Mouse (Mus musculus) kidney, postnatal 14 days (tissue): ENCODE results near the gene Stub1.

Experiments
- DNase-seq: peaks from one replicate; pipeline ENCODE4 v3.0.0; 2022; ENCODE audit warnings: mixed read lengths

The Stub1 gene

GRCm38 (mm10) chr17:25836397-25837075 lies 3.3 kb upstream of the Stub1 start:
- DNase-seq: peak; percentile 64

- no peak for DNase-seq
Observed at GRCm38 (mm10) chr17:25835816-25836215, 2.6 kb upstream of the Stub1 start.

- no peak for DNase-seq
Observed at GRCm38 (mm10) chr17:25835301-25835700, 2.1 kb upstream of the Stub1 start.

- no peak for DNase-seq
Observed at GRCm38 (mm10) chr17:25834595-25835222, 1.5 kb upstream of the Stub1 start.

- peak; percentile 73 for DNase-seq
Observed at GRCm38 (mm10) chr17:25833961-25834594, 874 bp upstream of the Stub1 start.

GRCm38 (mm10) chr17:25832436-25833290 lies 541 bp downstream of the Stub1 start:
- DNase-seq: peak; percentile 100

- DNase-seq: no peak
Observed at GRCm38 (mm10) chr17:25831451-25832281, 1.5 kb downstream of the Stub1 start.

DNA sequence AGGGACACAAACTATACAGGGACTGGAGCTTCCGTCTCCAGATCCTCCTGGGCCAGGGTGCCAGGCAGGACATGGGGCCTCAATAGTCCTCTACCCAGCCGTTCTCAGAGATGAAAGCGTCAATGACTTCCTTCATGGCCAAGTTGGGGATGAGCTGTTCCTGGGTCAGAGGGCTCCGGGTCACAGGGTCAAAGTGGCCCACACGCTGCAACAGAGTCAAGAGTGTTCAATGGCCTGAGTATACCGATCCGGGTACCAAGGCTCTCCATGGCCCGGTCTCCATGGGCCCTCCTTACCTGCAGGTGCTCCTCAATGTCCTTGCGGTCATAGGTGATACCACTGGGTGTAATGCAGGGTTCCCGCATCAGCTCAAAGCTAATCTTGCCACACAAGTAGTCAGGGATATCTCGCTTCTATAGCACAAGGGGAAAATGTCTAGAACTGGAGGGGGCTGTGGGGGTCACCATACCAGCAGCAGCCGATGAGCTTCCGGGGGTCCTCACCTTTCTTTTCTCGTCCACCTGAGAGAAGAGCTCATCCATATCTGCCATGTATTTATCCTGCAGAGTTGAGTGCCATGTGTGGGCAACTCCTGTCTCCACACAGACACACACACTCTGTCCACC lies 2.3 kb downstream of the Stub1 start:
- DNase-seq: no peak

DNA sequence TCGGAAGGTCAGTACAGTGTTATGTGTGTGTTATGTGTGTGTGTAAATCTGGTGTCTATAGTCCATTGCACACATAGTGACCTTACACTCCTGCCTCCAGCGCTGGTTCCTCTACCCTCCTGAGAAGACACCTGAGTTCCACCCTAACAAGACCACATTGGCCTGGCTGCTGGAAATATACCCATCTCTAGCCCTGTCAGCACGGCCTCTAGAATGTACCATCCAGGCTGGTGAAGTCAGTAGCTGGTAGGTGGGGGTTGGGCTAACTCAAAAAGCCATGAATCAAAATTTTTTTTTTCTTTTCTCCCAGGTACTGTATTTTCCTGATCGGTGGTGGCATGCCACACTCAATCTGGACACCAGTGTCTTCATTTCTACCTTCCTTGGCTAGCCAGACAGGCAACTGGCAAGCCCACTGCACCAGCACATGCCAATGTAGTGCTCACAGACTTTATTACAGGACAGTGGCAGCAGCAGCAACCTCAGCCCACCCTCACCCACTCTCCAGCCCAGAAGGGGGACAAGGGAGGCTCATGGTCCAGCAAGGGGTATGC lies 2.9 kb downstream of the Stub1 start:
- no peak for DNase-seq

GRCm38 (mm10) chr17:25829558-25830017 lies 3.6 kb downstream of the Stub1 start:
- DNase-seq: no peak

- DNase-seq: peak; percentile 88
Observed at GRCm38 (mm10) chr17:25828712-25829557, 4.3 kb downstream of the Stub1 start, which contains the start of gene Jmjd8. Jmjd8 (plus strand) TSS chr17:25828867.

DNA sequence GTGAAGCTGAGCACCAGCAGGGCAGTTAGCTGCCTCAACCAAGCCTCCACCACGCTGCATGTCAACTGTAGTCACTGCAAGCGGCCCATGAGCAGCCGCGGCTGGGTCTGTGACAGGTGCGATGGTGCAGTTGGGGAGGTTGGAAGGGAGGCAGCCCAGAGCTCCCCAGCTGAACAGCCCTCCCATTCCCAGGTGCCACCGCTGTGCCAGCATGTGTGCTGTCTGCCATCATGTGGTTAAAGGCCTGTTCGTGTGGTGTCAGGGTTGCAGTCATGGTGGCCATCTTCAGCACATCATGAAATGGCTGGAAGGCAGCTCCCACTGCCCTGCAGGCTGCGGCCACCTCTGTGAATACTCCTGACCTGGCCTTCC lies 5.0 kb downstream of the Stub1 start:
- DNase-seq: no peak

DNA sequence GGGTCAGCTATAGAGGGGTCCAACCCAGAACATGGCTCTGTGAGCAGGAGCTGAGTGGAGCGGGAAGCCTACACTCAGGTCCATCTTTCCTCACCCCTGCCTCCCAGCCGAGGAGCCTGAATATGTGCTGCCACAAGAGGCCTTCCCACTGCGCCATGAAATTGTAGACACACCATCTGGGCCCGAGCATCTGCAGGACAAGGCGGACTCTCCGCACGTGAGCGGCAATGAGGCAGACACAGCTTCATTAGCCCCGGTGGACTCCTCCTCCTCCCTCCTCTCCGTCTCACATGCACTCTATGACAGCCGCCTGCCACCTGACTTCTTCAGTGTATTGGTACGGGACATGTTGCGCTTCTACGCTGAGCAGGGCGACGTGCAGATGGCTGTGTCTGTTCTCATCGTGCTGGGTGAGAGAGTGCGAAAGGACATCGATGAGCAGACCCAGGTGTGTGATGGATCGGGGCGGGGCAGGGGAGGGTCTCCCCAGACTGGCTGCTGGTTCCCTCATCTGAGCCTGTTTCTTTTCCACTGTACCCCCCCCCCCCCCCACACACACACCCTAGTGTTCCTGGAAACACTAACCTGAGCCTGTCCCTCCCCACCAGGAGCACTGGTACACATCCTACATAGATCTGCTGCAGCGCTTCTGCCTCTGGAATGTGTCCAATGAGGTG lies 5.5 kb downstream of the Stub1 start:
- no peak for DNase-seq

DNA sequence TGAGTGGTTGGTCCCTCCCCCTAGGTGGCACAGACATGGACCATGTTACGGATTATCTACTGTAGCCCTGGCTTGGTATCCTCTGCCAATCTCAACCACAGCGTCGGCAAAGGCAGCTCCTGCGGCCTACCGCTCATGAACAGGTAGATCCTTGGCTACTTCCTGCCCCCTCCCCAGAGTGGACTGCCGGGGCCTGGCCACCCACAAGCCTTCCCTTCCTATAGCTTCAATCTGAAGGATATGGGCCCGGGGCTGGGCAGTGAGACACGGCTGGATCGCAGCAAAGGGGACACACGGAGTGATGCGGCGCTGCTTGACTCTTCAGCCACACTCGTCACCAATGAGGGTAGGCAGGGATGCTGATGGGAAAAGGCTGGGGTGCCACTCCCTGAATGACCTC lies 6.2 kb downstream of the Stub1 start:
- no peak for DNase-seq

GRCm38 (mm10) chr17:25825984-25826570 lies 7.1 kb downstream of the Stub1 start:
- DNase-seq: no peak

GRCm38 (mm10) chr17:25825311-25825710 lies 7.9 kb downstream of the Stub1 start:
- no peak for DNase-seq

DNA sequence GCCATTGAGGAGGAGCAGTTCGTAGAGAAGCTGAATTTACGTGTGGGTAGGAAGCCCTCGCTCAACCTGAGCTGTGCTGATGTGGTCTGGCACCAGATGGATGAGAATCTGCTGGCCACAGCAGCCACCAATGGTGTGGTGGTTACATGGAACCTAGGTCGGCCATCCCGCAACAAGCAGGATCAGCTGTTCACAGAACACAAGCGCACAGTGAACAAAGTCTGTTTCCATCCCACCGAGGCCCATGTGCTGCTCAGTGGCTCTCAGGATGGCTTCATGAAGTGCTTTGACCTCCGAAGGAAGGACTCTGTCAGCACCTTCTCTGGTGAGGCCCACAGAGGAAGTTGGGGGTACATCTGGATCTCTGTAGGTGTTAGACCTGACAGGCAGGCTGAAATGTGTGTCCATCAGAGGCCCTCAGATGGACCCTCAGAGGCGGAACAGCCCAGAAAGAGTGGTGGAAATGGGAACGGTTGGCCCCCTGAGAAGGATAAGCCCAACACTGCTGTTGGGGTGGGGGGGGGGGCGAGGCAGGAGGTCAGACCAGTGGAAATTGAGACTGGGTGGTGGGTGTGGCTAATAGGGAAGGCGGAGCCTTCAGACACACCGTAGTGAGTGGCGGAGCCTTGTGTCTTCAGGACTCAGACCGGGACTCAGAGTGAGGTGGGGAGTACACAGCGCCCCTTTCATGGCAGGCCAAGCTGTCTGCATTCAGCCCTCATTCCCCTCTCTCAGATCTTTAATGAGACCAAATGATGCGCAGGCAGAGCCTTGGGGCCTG lies 8.7 kb downstream of the Stub1 start:
- no peak for DNase-seq

DNA sequence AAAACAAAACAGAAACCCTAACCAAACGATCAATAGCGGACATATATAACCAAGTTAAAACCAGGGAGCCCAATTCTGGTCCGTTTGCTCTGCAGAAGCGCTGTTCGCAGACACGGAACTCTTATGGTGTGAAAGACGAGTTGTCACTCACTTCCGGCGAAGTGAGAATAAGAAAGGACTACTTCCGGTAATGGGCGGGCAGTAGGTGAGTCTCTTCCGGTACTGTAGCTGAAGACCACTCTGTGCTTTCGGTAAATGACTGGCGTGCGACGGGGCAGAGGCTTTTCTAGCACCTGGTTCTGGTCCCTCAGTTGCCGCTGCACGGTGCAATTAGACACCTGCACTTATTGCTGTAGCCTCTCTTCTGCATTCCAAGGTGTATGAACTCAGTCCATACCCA lies 9.8 kb downstream of the Stub1 start, which contains the start of gene Wdr24:
Gene Wdr24 (plus strand): TSS at position 176 of the 400 bp plus-strand sequence.
- peak; percentile 86 for DNase-seq
